Mouse (Mus musculus): Measurements from ENCODE around the gene Ppp1r8. TPM values are rescaled to one million over a fixed set of nuclear protein-coding genes. Genes with fewer than 3 reads are reported as not detected.
"Not testable (repeated sequence)": the region's sequence is repeated elsewhere in the genome, so short reads cannot be mapped to it uniquely, and the experiment has no call there.

Gene Ppp1r8
- total RNA-seq, 4 experiments from 2014 or later, result 11.9 to 16.5 (median 12.9) TPM

GRCm38 (mm10) chr4:132806620-132807191, 36.3 kb downstream of the Ppp1r8 start:
- no peak for DNase-seq (ENCODE audit: low spot score in 2 of 2)

- DNase-seq (ENCODE audit: low spot score in 2 of 2), result no peak
Measured at GRCm38 (mm10) chr4:132805599-132806197, 37.3 kb downstream of the Ppp1r8 start.

- no peak for DNase-seq (ENCODE audit: low spot score in 2 of 2)
Measured at GRCm38 (mm10) chr4:132805146-132805545, 37.8 kb downstream of the Ppp1r8 start.

GRCm38 (mm10) chr4:132804331-132804730, 38.6 kb downstream of the Ppp1r8 start:
- no peak for DNase-seq (ENCODE audit: low spot score in 2 of 2)

GRCm38 (mm10) chr4:132803876-132804275, 39.1 kb downstream of the Ppp1r8 start:
- DNase-seq (ENCODE audit: low spot score in 2 of 2), result no peak

- no peak for DNase-seq (ENCODE audit: low spot score in 2 of 2)
Measured at GRCm38 (mm10) chr4:132803212-132803611, 39.8 kb downstream of the Ppp1r8 start.

GRCm38 (mm10) chr4:132802171-132802637, 40.8 kb downstream of the Ppp1r8 start:
- peak in 1 of 2 experiments; percentile 11 for DNase-seq (ENCODE audit: low spot score in 2 of 2)

GRCm38 (mm10) chr4:132801176-132802077, 41.5 kb downstream of the Ppp1r8 start:
- DNase-seq (ENCODE audit: low spot score in 2 of 2), result no peak

GRCm38 (mm10) chr4:132799845-132800244, 43.1 kb downstream of the Ppp1r8 start:
- no peak for DNase-seq (ENCODE audit: low spot score in 2 of 2)

- not testable (repeated sequence) for DNase-seq (ENCODE audit: low spot score in 2 of 2)
Measured at GRCm38 (mm10) chr4:132798666-132799065, 44.3 kb downstream of the Ppp1r8 start.

- DNase-seq (ENCODE audit: low spot score in 2 of 2), result no peak
Measured at GRCm38 (mm10) chr4:132798028-132798427, 44.9 kb downstream of the Ppp1r8 start.

- DNase-seq (ENCODE audit: low spot score in 2 of 2), result no peak
Measured at GRCm38 (mm10) chr4:132797461-132797860, 45.5 kb downstream of the Ppp1r8 start.

- peak; percentile 41 to 52 for DNase-seq (ENCODE audit: low spot score in 2 of 2)
Measured at GRCm38 (mm10) chr4:132796196-132796886, 46.6 kb downstream of the Ppp1r8 start, which contains the start of gene Themis2. Gene Themis2, minus strand, starts transcription at chr4:132796387.

GRCm38 (mm10) chr4:132795171-132795570, 47.8 kb downstream of the Ppp1r8 start:
- DNase-seq (ENCODE audit: low spot score in 2 of 2), result no peak

GRCm38 (mm10) chr4:132794760-132795159, 48.2 kb downstream of the Ppp1r8 start:
- no peak for DNase-seq (ENCODE audit: low spot score in 2 of 2)

GRCm38 (mm10) chr4:132794028-132794427, 48.9 kb downstream of the Ppp1r8 start:
- DNase-seq (ENCODE audit: low spot score in 2 of 2), result no peak

- not testable (repeated sequence) for DNase-seq (ENCODE audit: low spot score in 2 of 2)
Measured at GRCm38 (mm10) chr4:132793322-132794004, 49.5 kb downstream of the Ppp1r8 start.

- no peak for DNase-seq (ENCODE audit: low spot score in 2 of 2)
Measured at GRCm38 (mm10) chr4:132789731-132790130, 53.2 kb downstream of the Ppp1r8 start.

GRCm38 (mm10) chr4:132785228-132785627, 57.7 kb downstream of the Ppp1r8 start:
- DNase-seq (ENCODE audit: low spot score in 2 of 2), result no peak

- DNase-seq (ENCODE audit: low spot score in 2 of 2), result no peak
Measured at GRCm38 (mm10) chr4:132783732-132784131, 59.2 kb downstream of the Ppp1r8 start.

GRCm38 (mm10) chr4:132780288-132780687, 62.7 kb downstream of the Ppp1r8 start:
- DNase-seq (ENCODE audit: low spot score in 2 of 2), result no peak
